Mouse (Mus musculus): Measurements from ENCODE around the gene Olfr322. TPM values are rescaled to one million over a fixed set of nuclear protein-coding genes. Genes with fewer than 3 reads are reported as not detected.

Gene Olfr322
- polyA plus RNA-seq (2014; fragmentation: Nextera tagmentation; extraction: Ambion mirVana): not detected in 2 replicates

DNA sequence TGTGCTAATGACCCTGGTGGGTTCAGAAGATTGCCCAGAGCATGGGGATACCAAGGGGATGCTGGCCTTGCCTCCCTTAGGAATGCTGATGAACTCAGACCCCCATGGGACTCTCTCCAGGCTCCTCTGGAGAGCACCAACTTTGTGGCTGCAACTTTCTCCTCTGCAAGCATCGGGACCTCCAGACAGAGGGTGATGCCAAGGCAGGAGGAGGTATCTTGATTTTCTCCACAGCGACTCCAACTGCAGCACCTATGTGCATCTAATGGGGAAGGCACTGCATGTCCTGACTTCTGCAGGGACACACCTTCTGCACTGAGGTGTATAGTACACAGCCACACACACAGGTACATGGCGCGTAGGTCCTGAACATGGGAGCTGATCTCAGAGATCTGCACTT is at the start of gene Olfr322:
TSS of gene Olfr322 (plus strand) at position 187 of the 400 bp plus-strand sequence.
- no peaks in the 10 kb centered on the region for H3K4me1 ChIP-seq (replicated peaks; ENCODE audit: control insufficient read depth, insufficient read depth, low read length)
- no peaks in the 10 kb centered on the region for H3K27me3 ChIP-seq (replicated peaks; ENCODE audit: control insufficient read depth, insufficient read depth, low read length)
- no peaks in the 10 kb centered on the region for H3K36me3 ChIP-seq (ENCODE audit: control insufficient read depth, insufficient read depth, low read length)
- H3K4me3 ChIP-seq (ENCODE audit: low read depth, low read length): no peak within 1 kb of the TSS
- H3K9ac ChIP-seq (ENCODE audit: low read depth, low read length): no peak within 1 kb of the TSS
- DNase-seq (ENCODE audit: low spot score) (no peak), ATAC-seq (replicated peaks; ENCODE audit: low FRiP score) (no peak)
- H3K9me3 ChIP-seq (ENCODE audit: control insufficient read depth, low read length): no peaks in the 10 kb centered on the region
- no peak within 1 kb of the TSS for H3K4me2 ChIP-seq
- WGBS: 87% methylated on average over 4 of the region's 4 CpGs
- H3K27ac ChIP-seq (ENCODE audit: low read depth, low read length): no peak within 1 kb of the TSS

DNA sequence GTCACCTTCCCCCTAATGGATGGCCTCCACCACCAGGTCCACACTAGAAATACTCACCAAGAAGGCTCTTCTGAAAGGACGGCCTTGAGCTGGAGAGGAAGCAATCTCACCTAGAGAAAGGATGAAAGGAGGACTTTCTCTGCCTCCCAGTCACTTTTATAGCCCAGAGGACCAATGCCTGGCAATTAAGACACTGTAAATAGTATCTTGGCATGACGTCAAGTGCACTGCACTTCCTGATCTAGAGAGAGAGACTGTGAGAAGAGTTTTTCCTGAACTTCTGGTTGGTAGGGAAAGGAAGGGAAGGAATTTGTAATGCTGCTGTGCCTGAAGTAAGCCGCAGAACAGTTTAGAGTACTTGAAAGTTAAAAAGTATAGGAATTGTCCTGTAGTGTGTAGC is 45.2 kb upstream of the Olfr322 start:
- H3K27ac ChIP-seq (ENCODE audit: low read depth, low read length): no peak overlapping the region
- H3K9me3 ChIP-seq (ENCODE audit: control insufficient read depth, low read length): no peaks in the 10 kb centered on the region
- no peaks in the 10 kb centered on the region for H3K4me1 ChIP-seq (replicated peaks; ENCODE audit: control insufficient read depth, insufficient read depth, low read length)
- no peak overlapping the region for H3K9ac ChIP-seq (ENCODE audit: low read depth, low read length)
- H3K36me3 ChIP-seq (ENCODE audit: control insufficient read depth, insufficient read depth, low read length): no peaks in the 10 kb centered on the region
- H3K4me2 ChIP-seq: no peak overlapping the region
- no peak for ATAC-seq (replicated peaks; ENCODE audit: low FRiP score)
- no peaks in the 10 kb centered on the region for H3K27me3 ChIP-seq (replicated peaks; ENCODE audit: control insufficient read depth, insufficient read depth, low read length)
- 67% methylated on average over 3 of the region's 3 CpGs for WGBS
- no peak for DNase-seq (ENCODE audit: low spot score)
- H3K4me3 ChIP-seq (ENCODE audit: low read depth, low read length): no peak overlapping the region

DNA sequence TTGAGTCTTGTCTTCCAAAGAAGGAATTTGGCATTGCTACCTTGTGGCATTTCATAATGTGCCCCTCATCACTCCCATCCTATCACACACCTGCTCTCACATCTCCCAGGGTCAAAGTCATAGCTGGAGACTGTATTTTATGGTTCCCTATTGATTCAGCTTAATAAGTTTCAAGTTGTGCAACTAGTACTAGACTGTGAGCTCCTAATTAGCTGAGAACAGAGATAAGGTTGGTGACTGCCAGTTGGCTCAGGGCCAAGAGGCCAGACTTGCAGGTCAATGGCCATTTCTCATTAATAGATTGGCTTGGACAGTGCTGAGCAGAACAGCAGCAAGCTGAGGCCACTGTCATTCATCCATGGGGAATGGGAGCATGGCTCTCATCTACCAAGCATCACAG is 44.1 kb upstream of the Olfr322 start:
- no peak for DNase-seq (ENCODE audit: low spot score)
- no peak overlapping the region for H3K4me3 ChIP-seq (ENCODE audit: low read depth, low read length)

DNA sequence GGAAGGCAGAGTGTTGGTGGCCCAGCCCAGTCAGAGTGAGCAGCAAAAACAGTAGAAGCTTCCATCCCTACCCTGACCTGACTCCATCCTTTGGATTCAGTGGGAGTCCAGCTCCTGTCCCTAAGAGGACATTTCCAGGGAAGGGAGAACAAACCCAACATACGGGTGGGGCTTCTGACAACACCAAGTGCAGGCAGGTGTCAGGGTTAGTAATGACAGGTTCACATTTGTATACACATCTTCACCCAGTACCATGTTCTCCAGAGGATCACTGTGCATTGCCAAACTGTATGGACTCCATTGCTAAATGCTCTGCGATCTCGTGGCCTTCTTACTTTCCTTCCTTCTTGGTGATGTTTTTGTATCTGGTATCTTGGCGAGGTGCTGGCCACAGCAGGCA is 42.6 kb upstream of the Olfr322 start, which contains the start of gene 2210407C18Rik:
TSS of gene 2210407C18Rik (minus strand) at position 101 of the 400 bp plus-strand sequence.
- Histone ChIP-seq H3K4me2 (no peak within 1 kb of the TSS), H3K27ac (ENCODE audit: low read depth, low read length) (no peak within 1 kb of the TSS), H3K4me1 (replicated peaks; ENCODE audit: control insufficient read depth, insufficient read depth, low read length) (no peaks in the 10 kb centered on the region), H3K9ac (ENCODE audit: low read depth, low read length) (no peak within 1 kb of the TSS), H3K9me3 (ENCODE audit: control insufficient read depth, low read length) (no peaks in the 10 kb centered on the region), H3K27me3 (replicated peaks; ENCODE audit: control insufficient read depth, insufficient read depth, low read length) (no peaks in the 10 kb centered on the region), H3K4me3 (ENCODE audit: low read depth, low read length) (no peak within 1 kb of the TSS), H3K36me3 (ENCODE audit: control insufficient read depth, insufficient read depth, low read length) (no peaks in the 10 kb centered on the region)
- DNase-seq (ENCODE audit: low spot score) (no peak), ATAC-seq (replicated peaks; ENCODE audit: low FRiP score) (no peak)
- WGBS: 83% methylated on average over 4 of the region's 4 CpGs

More for the DNA sequence above, 44.1 kb upstream of the Olfr322 start:
- H3K27ac ChIP-seq (ENCODE audit: low read depth, low read length): no peak overlapping the region
- H3K36me3 ChIP-seq (ENCODE audit: control insufficient read depth, insufficient read depth, low read length): no peaks in the 10 kb centered on the region
- no peaks in the 10 kb centered on the region for H3K9me3 ChIP-seq (ENCODE audit: control insufficient read depth, low read length)
- H3K4me2 ChIP-seq: no peak overlapping the region
- H3K4me1 ChIP-seq (replicated peaks; ENCODE audit: control insufficient read depth, insufficient read depth, low read length): no peaks in the 10 kb centered on the region
- H3K9ac ChIP-seq (ENCODE audit: low read depth, low read length): no peak overlapping the region
- H3K27me3 ChIP-seq (replicated peaks; ENCODE audit: control insufficient read depth, insufficient read depth, low read length): no peaks in the 10 kb centered on the region
- ATAC-seq (replicated peaks; ENCODE audit: low FRiP score): no peak

DNA sequence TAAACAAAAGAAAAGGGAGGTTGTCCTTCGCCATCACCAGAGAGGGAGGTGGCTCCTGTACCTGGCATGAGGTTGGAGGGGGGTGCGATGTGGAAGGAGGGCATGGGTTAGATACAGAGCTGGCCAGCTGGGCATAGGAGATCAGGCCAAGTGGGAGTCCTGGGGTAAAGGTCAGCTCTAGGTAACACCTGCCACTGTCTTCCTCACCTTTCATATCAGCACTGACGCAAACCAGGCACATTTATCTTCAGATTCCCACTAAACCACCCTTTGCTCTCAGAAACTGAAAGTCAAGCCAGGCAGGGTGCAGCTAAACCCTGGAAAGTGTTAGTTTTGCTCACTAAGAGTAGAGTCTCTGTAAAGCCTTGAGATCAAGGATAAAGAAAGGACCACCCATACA is 40.2 kb upstream of the Olfr322 start:
- 54% methylated on average over 3 of the region's 3 CpGs for WGBS
- no peak for DNase-seq (ENCODE audit: low spot score)
- Histone ChIP-seq H3K4me1 (replicated peaks; ENCODE audit: control insufficient read depth, insufficient read depth, low read length) (no peaks in the 10 kb centered on the region), H3K4me2 (no peak overlapping the region), H3K9ac (ENCODE audit: low read depth, low read length) (no peak overlapping the region), H3K36me3 (ENCODE audit: control insufficient read depth, insufficient read depth, low read length) (no peaks in the 10 kb centered on the region), H3K9me3 (ENCODE audit: control insufficient read depth, low read length) (no peaks in the 10 kb centered on the region), H3K27me3 (replicated peaks; ENCODE audit: control insufficient read depth, insufficient read depth, low read length) (no peaks in the 10 kb centered on the region), H3K4me3 (ENCODE audit: low read depth, low read length) (no peak overlapping the region), H3K27ac (ENCODE audit: low read depth, low read length) (no peak overlapping the region)
- ATAC-seq (replicated peaks; ENCODE audit: low FRiP score): no peak

DNA sequence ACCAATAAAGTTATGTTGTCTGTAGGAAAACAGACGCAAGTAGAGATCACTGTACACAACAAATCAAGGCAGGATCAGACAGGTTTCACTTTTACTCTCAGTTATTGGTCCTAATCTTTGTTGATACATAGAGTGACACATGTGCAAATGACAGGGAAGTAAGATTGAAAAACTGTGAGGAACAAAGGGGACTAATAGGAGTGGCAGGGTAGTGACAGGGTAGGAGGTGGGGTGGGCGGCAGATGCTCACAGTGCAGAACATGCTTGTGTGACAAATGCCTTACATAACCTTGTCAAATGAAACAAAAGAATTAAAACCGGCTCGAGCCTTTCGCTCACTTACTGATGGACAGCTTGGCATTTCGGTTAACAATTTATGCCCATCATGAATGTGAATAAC is 39.8 kb upstream of the Olfr322 start:
- no peak overlapping the region for H3K27ac ChIP-seq (ENCODE audit: low read depth, low read length)
- H3K36me3 ChIP-seq (ENCODE audit: control insufficient read depth, insufficient read depth, low read length): no peaks in the 10 kb centered on the region
- no peak for ATAC-seq (replicated peaks; ENCODE audit: low FRiP score)

DNA sequence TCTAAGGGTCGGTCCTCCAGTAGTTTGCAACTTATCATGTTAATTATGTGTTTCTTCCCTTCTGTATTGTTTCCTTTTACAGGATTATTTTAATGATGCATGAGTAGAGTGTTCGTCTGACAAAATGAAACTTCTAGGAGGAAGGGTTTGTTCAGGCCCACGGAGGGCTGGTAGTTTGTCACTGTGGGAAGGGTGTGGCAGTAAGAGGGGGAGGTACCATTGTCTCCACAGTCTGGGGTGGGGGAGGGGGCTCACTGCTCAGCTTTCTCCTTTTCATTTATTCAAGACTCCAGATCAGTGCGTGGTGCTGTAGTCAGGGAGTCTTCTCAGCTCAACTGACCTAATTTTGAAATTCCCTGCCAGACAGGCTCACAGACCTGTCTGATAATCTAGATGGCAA is 32.4 kb upstream of the Olfr322 start:
- Histone ChIP-seq H3K27ac (ENCODE audit: low read depth, low read length) (no peak overlapping the region), H3K4me2 (no peak overlapping the region), H3K4me3 (ENCODE audit: low read depth, low read length) (no peak overlapping the region), H3K4me1 (replicated peaks; ENCODE audit: control insufficient read depth, insufficient read depth, low read length) (no peaks in the 10 kb centered on the region), H3K9ac (ENCODE audit: low read depth, low read length) (no peak overlapping the region), H3K9me3 (ENCODE audit: control insufficient read depth, low read length) (no peaks in the 10 kb centered on the region), H3K36me3 (ENCODE audit: control insufficient read depth, insufficient read depth, low read length) (no peaks in the 10 kb centered on the region), H3K27me3 (replicated peaks; ENCODE audit: control insufficient read depth, insufficient read depth, low read length) (no peaks in the 10 kb centered on the region)
- WGBS: 61% methylated on average over 4 of the region's 4 CpGs
- no peak for ATAC-seq (replicated peaks; ENCODE audit: low FRiP score)
- no peak for DNase-seq (ENCODE audit: low spot score)

More for the DNA sequence above, 39.8 kb upstream of the Olfr322 start:
- Histone ChIP-seq H3K4me2 (no peak overlapping the region), H3K27me3 (replicated peaks; ENCODE audit: control insufficient read depth, insufficient read depth, low read length) (no peaks in the 10 kb centered on the region), H3K4me3 (ENCODE audit: low read depth, low read length) (no peak overlapping the region), H3K4me1 (replicated peaks; ENCODE audit: control insufficient read depth, insufficient read depth, low read length) (no peaks in the 10 kb centered on the region), H3K9me3 (ENCODE audit: control insufficient read depth, low read length) (no peaks in the 10 kb centered on the region), H3K9ac (ENCODE audit: low read depth, low read length) (no peak overlapping the region)
- WGBS: 75% methylated on average over 6 of the region's 6 CpGs
- DNase-seq (ENCODE audit: low spot score): no peak

- H3K27me3 ChIP-seq (replicated peaks; ENCODE audit: control insufficient read depth, insufficient read depth, low read length): no peaks in the 10 kb centered on the region
- H3K9me3 ChIP-seq (ENCODE audit: control insufficient read depth, low read length): no peaks in the 10 kb centered on the region
- no peaks in the 10 kb centered on the region for H3K36me3 ChIP-seq (ENCODE audit: control insufficient read depth, insufficient read depth, low read length)
- no peak for ATAC-seq (replicated peaks; ENCODE audit: low FRiP score)
- 68% methylated on average over 5 of the region's 5 CpGs for whole genome bisulfite sequencing
- H3K4me2 ChIP-seq: no peak within 1 kb of the TSS
- no peak within 1 kb of the TSS for H3K27ac ChIP-seq (ENCODE audit: low read depth, low read length)
- no peak within 1 kb of the TSS for H3K4me3 ChIP-seq (ENCODE audit: low read depth, low read length)
- no peak for DNase-seq (ENCODE audit: low spot score)
- no peak within 1 kb of the TSS for H3K9ac ChIP-seq (ENCODE audit: low read depth, low read length)
- no peaks in the 10 kb centered on the region for H3K4me1 ChIP-seq (replicated peaks; ENCODE audit: control insufficient read depth, insufficient read depth, low read length)
Observed at GRCm38 (mm10) chr11:58630401-58630800, 28.2 kb upstream of the Olfr322 start, which contains the start of gene Olfr323. Gene Olfr323, minus strand, starts transcription at chr11:58630501.

GRCm38 (mm10) chr11:58634878-58635277 is 23.7 kb upstream of the Olfr322 start:
- H3K4me1 ChIP-seq (replicated peaks; ENCODE audit: control insufficient read depth, insufficient read depth, low read length): no peaks in the 10 kb centered on the region
- ATAC-seq (replicated peaks; ENCODE audit: low FRiP score): no peak
- 62% methylated on average over 4 of the region's 4 CpGs for WGBS

More at GRCm38 (mm10) chr11:58634878-58635277, 23.7 kb upstream of the Olfr322 start:
- Histone ChIP-seq H3K9me3 (ENCODE audit: control insufficient read depth, low read length) (no peaks in the 10 kb centered on the region), H3K9ac (ENCODE audit: low read depth, low read length) (no peak overlapping the region), H3K27ac (ENCODE audit: low read depth, low read length) (no peak overlapping the region), H3K36me3 (ENCODE audit: control insufficient read depth, insufficient read depth, low read length) (no peaks in the 10 kb centered on the region), H3K27me3 (replicated peaks; ENCODE audit: control insufficient read depth, insufficient read depth, low read length) (no peaks in the 10 kb centered on the region; the same call in 1 of the 2 replicates), H3K4me2 (no peak overlapping the region), H3K4me3 (ENCODE audit: low read depth, low read length) (no peak overlapping the region)
- DNase-seq (ENCODE audit: low spot score): no peak
